Mouse (Mus musculus) embryonic facial prominence, embryonic 14.5 days (tissue): Measurements from ENCODE around the gene Prss33. TPM values are rescaled to one million over a fixed set of nuclear protein-coding genes. Genes with fewer than 3 reads are reported as not detected.
A peak's percentile ranks its signal among the peaks of the same experiment; 100 is the strongest.

ENCODE experiments used
- ATAC-seq: fragments of 200-750 bp; cut with Nextera tagmentation; 2 replicates; pipeline ENCODE4 v1.8.0; 2017; ENCODE audit warnings: low read depth, moderate number of reproducible peaks, moderate TSS enrichment
- DNase-seq: peaks from one replicate; pipeline ENCODE4 v3.0.0-alpha.2; 2015; ENCODE audit warnings: low spot score
- H3K27ac ChIP-seq: fragments of 300-500 bp; sonication (generic); replicated peaks from 2 replicates; pipeline ENCODE4 v1.5.1; 2014; ENCODE audit warnings: low read depth, mild to moderate bottlenecking, low read length, moderate library complexity
- H3K27me3 ChIP-seq: fragments of 300-500 bp; sonication (generic); replicated peaks from 2 replicates; pipeline ENCODE4 v1.6.1; 2014; ENCODE audit warnings: low read length; ENCODE audit not compliant: control insufficient read depth, insufficient read depth
- H3K36me3 ChIP-seq: fragments of 300-500 bp; sonication (generic); 2 replicates; pipeline ENCODE4 v1.6.1; 2014; ENCODE audit warnings: low read length, mixed read lengths; ENCODE audit not compliant: control insufficient read depth, insufficient read depth
- H3K4me1 ChIP-seq: fragments of 300-500 bp; sonication (generic); 2 replicates; pipeline ENCODE4 v1.6.1; 2014; ENCODE audit warnings: antibody characterized with exemption, low read length; ENCODE audit not compliant: control insufficient read depth, insufficient read depth
- H3K4me2 ChIP-seq: fragments of 300-500 bp; sonication (generic); 2 replicates; pipeline ENCODE4 v1.6.1; 2014; ENCODE audit warnings: low read depth, mild to moderate bottlenecking, low read length, moderate library complexity, mixed read lengths
- H3K4me3 ChIP-seq: fragments of 300-500 bp; sonication (generic); 2 replicates; pipeline ENCODE4 v1.5.1; 2014; ENCODE audit warnings: low read depth, mild to moderate bottlenecking, low read length
- H3K9ac ChIP-seq: fragments of 300-500 bp; sonication (generic); 2 replicates; pipeline ENCODE4 v1.6.1; 2014; ENCODE audit warnings: low read depth, mild to moderate bottlenecking, low read length, moderate library complexity, mixed read lengths
- H3K9me3 ChIP-seq: fragments of 300-500 bp; sonication (generic); 2 replicates; pipeline ENCODE4 v1.6.1; 2016; ENCODE audit warnings: low read length; ENCODE audit not compliant: control insufficient read depth
- WGBS: fragments of 180-500 bp; shearing (Covaris S2); extraction: QIAGEN DNeasy Blood & Tissue Kit; methylation state at CpG from one replicate; pipeline ENCODE4 v1.1.7; 2014; 5-methylcytosine and 5-hydroxymethylcytosine counted together
- polyA plus RNA-seq: library from polyadenylated mRNA; unstranded; fragments of >200 nt; fragmentation: Nextera tagmentation; extraction: Ambion mirVana; gene quantifications from 2 replicates; pipeline ENCODE4 v1.2.1, GENCODE M21; 2014

The Prss33 gene
- polyA plus RNA-seq, 1 experiment from 2014 or later: 0.88 TPM

GRCm38 (mm10) chr17:23802746-23803365 lies 33.0 kb downstream of the Prss33 start:
- Histone ChIP-seq H3K27ac (peak overlapping the region; percentile 99), H3K4me1 (peaks cover 25% of the 10 kb centered on the region), H3K4me3 (peak overlapping the region; percentile 100), H3K36me3 (peaks cover 12% of the 10 kb centered on the region; the same call in 1 of the 2 replicates), H3K9me3 (0 out of 2 replicates have a peak, but pooled peaks cover 4% of the 10 kb centered on the region), H3K9ac (peak overlapping the region; percentile 99), H3K27me3 (no peaks in the 10 kb centered on the region), H3K4me2 (peak overlapping the region; percentile 68)
- WGBS: under 1% methylated on average over 54 of the region's 60 CpGs
- DNase-seq (peak; percentile 100), ATAC-seq (peak; percentile 99)

GRCm38 (mm10) chr17:23801627-23802026 lies 34.2 kb downstream of the Prss33 start:
- Histone ChIP-seq H3K4me3 (no peak overlapping the region), H3K36me3 (no peaks in the 10 kb centered on the region), H3K9me3 (0 out of 2 replicates have a peak, but pooled peaks cover 4% of the 10 kb centered on the region), H3K27me3 (no peaks in the 10 kb centered on the region), H3K27ac (no peak overlapping the region), H3K9ac (no peak overlapping the region), H3K4me1 (peaks cover 17% of the 10 kb centered on the region), H3K4me2 (no peak overlapping the region)
- 86% methylated on average over 10 of the region's 10 CpGs for WGBS
- no peak for ATAC-seq
- no peak for DNase-seq

- no peaks in the 10 kb centered on the region for H3K27me3 ChIP-seq
- H3K9ac ChIP-seq: no peak overlapping the region
- H3K36me3 ChIP-seq: no peaks in the 10 kb centered on the region
- no peak for DNase-seq
- no peaks in the 10 kb centered on the region for H3K4me1 ChIP-seq
- 0 out of 2 replicates have a peak, but pooled peaks cover 4% of the 10 kb centered on the region for H3K9me3 ChIP-seq
- H3K27ac ChIP-seq: no peak overlapping the region
- no peak overlapping the region for H3K4me2 ChIP-seq
- WGBS: 38% methylated on average over 7 of the region's 7 CpGs
- ATAC-seq: no peak
- H3K4me3 ChIP-seq: no peak overlapping the region
Observed at GRCm38 (mm10) chr17:23797316-23797715, 38.5 kb downstream of the Prss33 start.

- WGBS: 97% methylated on average over 8 of the region's 8 CpGs
Observed at GRCm38 (mm10) chr17:23795323-23795722, 40.5 kb downstream of the Prss33 start.

GRCm38 (mm10) chr17:23791079-23791357 lies 44.8 kb downstream of the Prss33 start:
- H3K4me1 ChIP-seq: peaks cover 16% of the 10 kb centered on the region
- peak overlapping the region; percentile 88; the same call in 1 of the 2 replicates for H3K9ac ChIP-seq
- DNase-seq: no peak
- H3K36me3 ChIP-seq: no peaks in the 10 kb centered on the region
- peak overlapping the region; percentile 83 for H3K4me2 ChIP-seq
- H3K9me3 ChIP-seq: no peaks in the 10 kb centered on the region
- H3K4me3 ChIP-seq: peak overlapping the region; percentile 57
- peak overlapping the region; percentile 91; the same call in 1 of the 2 replicates for H3K27ac ChIP-seq
- ATAC-seq: no peak
- H3K27me3 ChIP-seq: no peaks in the 10 kb centered on the region
- WGBS: 54% methylated on average over 2 of the region's 2 CpGs

More at GRCm38 (mm10) chr17:23795323-23795722, 40.5 kb downstream of the Prss33 start:
- no peak overlapping the region for H3K9ac ChIP-seq
- H3K27me3 ChIP-seq: no peaks in the 10 kb centered on the region
- no peaks in the 10 kb centered on the region for H3K36me3 ChIP-seq
- no peak for ATAC-seq
- H3K4me3 ChIP-seq: no peak overlapping the region
- H3K4me1 ChIP-seq: 0 out of 2 replicates have a peak, but pooled peaks cover 5% of the 10 kb centered on the region
- no peak overlapping the region for H3K27ac ChIP-seq
- H3K9me3 ChIP-seq: 0 out of 2 replicates have a peak, but pooled peaks cover 3% of the 10 kb centered on the region
- no peak for DNase-seq
- no peak overlapping the region for H3K4me2 ChIP-seq

- Histone ChIP-seq H3K4me1 (peaks cover 18% of the 10 kb centered on the region), H3K4me3 (peak within 1 kb of the TSS; percentile 57), H3K27ac (peak within 1 kb of the TSS; percentile 91), H3K9me3 (no peaks in the 10 kb centered on the region), H3K36me3 (no peaks in the 10 kb centered on the region), H3K9ac (peak within 1 kb of the TSS; percentile 88), H3K27me3 (no peaks in the 10 kb centered on the region), H3K4me2 (peak within 1 kb of the TSS; percentile 83)
- 2% methylated on average over 21 of the region's 29 CpGs for WGBS
- DNase-seq: peak; percentile 72
- ATAC-seq: peak; percentile 60
Observed at GRCm38 (mm10) chr17:23790269-23791078, 45.4 kb downstream of the Prss33 start, which contains the start of gene Srrm2. Srrm2 (plus strand) TSS chr17:23790532.

- no peak for ATAC-seq
- Histone ChIP-seq H3K27me3 (no peaks in the 10 kb centered on the region), H3K9ac (peak overlapping the region; percentile 88), H3K9me3 (no peaks in the 10 kb centered on the region), H3K27ac (peak overlapping the region; percentile 91), H3K36me3 (no peaks in the 10 kb centered on the region), H3K4me3 (peak overlapping the region; percentile 57), H3K4me2 (peak overlapping the region; percentile 83), H3K4me1 (peaks cover 19% of the 10 kb centered on the region)
- WGBS: 22% methylated on average over 8 of the region's 8 CpGs
- no peak for DNase-seq
Observed at GRCm38 (mm10) chr17:23789749-23790268, 46.0 kb downstream of the Prss33 start.

GRCm38 (mm10) chr17:23788973-23789372 lies 46.9 kb downstream of the Prss33 start:
- no peak for ATAC-seq
- H3K4me2 ChIP-seq: no peak overlapping the region
- 89% methylated on average over 4 of the region's 4 CpGs for WGBS
- H3K9me3 ChIP-seq: no peaks in the 10 kb centered on the region
- no peaks in the 10 kb centered on the region for H3K36me3 ChIP-seq
- no peak overlapping the region for H3K27ac ChIP-seq
- DNase-seq: no peak
- H3K27me3 ChIP-seq: no peaks in the 10 kb centered on the region
- H3K4me3 ChIP-seq: no peak overlapping the region
- peaks cover 19% of the 10 kb centered on the region for H3K4me1 ChIP-seq
- H3K9ac ChIP-seq: no peak overlapping the region
